ENCODE assay signal across 9 mouse cellular contexts in genomic region chrX:159963273-159963672, GRCm38 (mm10). TPM values are rescaled to one million over a fixed set of nuclear protein-coding genes. Genes with fewer than 3 reads are reported as not detected.
DNase-seq lines count a peak whose midpoint lies in the region; ATAC-seq lines count a peak whose summit lies in the region.
"Had no signal": no experiment of that assay in that cellular context is flagged by ENCODE, and none has a peak within 500 bp of the region (broad histone marks: within the 10 kb centered on the region; RNA-seq: fewer than 3 reads in every experiment).

No protein-coding gene starts in this region.

- no peaks in the 10 kb centered on the region for H3K9me3 ChIP-seq in liver, embryonic 12.5 days (replicated peaks)
- H3K9me3 ChIP-seq in forebrain, embryonic 10.5 days: no peaks in the 10 kb centered on the region
- H3K9me3 ChIP-seq: liver, embryonic 15.5 days had no signal

- intact Hi-C loops in left cerebral cortex, postnatal 14 days (cut with DNase I): loop anchor here (2.0 to 10.0 kb wide), 3 partner anchors 208 to 431 kb away; partner anchors contain the start of gene Sh3kbp1

- H3K36me3 ChIP-seq in liver, embryonic 12.5 days: no peaks in the 10 kb centered on the region
- H3K36me3 ChIP-seq in forebrain, embryonic 10.5 days (replicated peaks): no peaks in the 10 kb centered on the region
- H3K36me3 ChIP-seq: liver, embryonic 15.5 days had no signal

- 27% methylated on average over 4 of the region's 4 CpGs for WGBS in liver, embryonic 12.5 days (ENCODE audit: insufficient replicate concordance)
- WGBS in forebrain, embryonic 10.5 days: 28% methylated on average over 4 of the region's 4 CpGs

- ATAC-seq in liver, embryonic 12.5 days: no peak
- ATAC-seq in monocyte, adult 5-6 weeks (replicated peaks; ENCODE audit: insufficient number of reproducible peaks, low FRiP score, low TSS enrichment, poor library complexity, severe bottlenecking): peak; percentile 63; the same call in 1 of the 2 replicates

- no peak overlapping the region for H3K27ac ChIP-seq in liver, embryonic 12.5 days
- no peak overlapping the region for H3K27ac ChIP-seq in forebrain, embryonic 10.5 days
- H3K27ac ChIP-seq: liver, embryonic 15.5 days had no signal

- 0 out of 2 replicates have a peak, but pooled peaks cover 7% of the 10 kb centered on the region for H3K27me3 ChIP-seq in liver, embryonic 12.5 days (replicated peaks)
- H3K27me3 ChIP-seq in forebrain, embryonic 10.5 days (ENCODE audit: poor library complexity, severe bottlenecking): peaks cover 95% of the 10 kb centered on the region
- H3K27me3 ChIP-seq: liver, embryonic 15.5 days had no signal

- H3K9ac ChIP-seq in liver, embryonic 12.5 days: no peak overlapping the region
- H3K9ac ChIP-seq: liver, embryonic 15.5 days had no signal

- no peak overlapping the region for H3K4me3 ChIP-seq in liver, embryonic 12.5 days
- H3K4me3 ChIP-seq in forebrain, embryonic 10.5 days: no peak overlapping the region
- H3K4me3 ChIP-seq: liver, embryonic 15.5 days had no signal

- H3K4me1 ChIP-seq in liver, embryonic 12.5 days: no peaks in the 10 kb centered on the region
- no peaks in the 10 kb centered on the region for H3K4me1 ChIP-seq in forebrain, embryonic 10.5 days
- H3K4me1 ChIP-seq: liver, embryonic 15.5 days had no signal

- DNase-seq in liver: peak; percentile 26
- peak; percentile 33 to 57 for DNase-seq in adrenal gland, postnatal 36 days
- DNase-seq in forebrain, embryonic 10.5 days (ENCODE audit: extremely low spot score, low spot score): peak; percentile 17
- peak; percentile 71 for DNase-seq in induced T-regulatory cell, adult 2 months (ENCODE audit: low read depth)
- peak; percentile 69 to 72 for DNase-seq in left cerebral cortex, postnatal 14 days (ENCODE audit: low spot score in 2 of 2)
- DNase-seq in thymus, postnatal 0 days (ENCODE audit: low spot score): peak; percentile 60

- H3K4me2 ChIP-seq in liver, embryonic 12.5 days: no peak overlapping the region
- H3K4me2 ChIP-seq: liver, embryonic 15.5 days had no signal

RNA-seq across cellular contexts. Expression of gene Map3k15, which starts 25.0 kb away (rescaled TPM):
- polyA plus RNA-seq in liver, embryonic 12.5 days (2016; fragmentation: Nextera tagmentation; extraction: Ambion mirVana): 0.26 and 0.28 TPM in 2 replicates
- under 1 TPM; 0.70 to 0.99 TPM for total RNA-seq in adrenal gland, postnatal 36 days (2021)
- polyA plus RNA-seq in forebrain, embryonic 10.5 days (2016; fragmentation: Nextera tagmentation; extraction: Ambion mirVana): 0.14 and 0.39 TPM in 2 replicates
- under 1 TPM; 0.63 to 0.86 TPM for total RNA-seq in left cerebral cortex, postnatal 14 days (2021)
- 14.9 to 24.4 TPM (median 18.0 TPM) in 3 replicates for total RNA-seq in monocyte, adult 5-6 weeks (2017)
- polyA plus RNA-seq in thymus, postnatal 0 days (2015; fragmentation: Nextera tagmentation; extraction: Ambion mirVana): 0.34 and 0.50 TPM in 2 replicates

Comparison
In these comparisons a context has a peak if more than half of its experiments do, and no peak if none do; other contexts are left out.
1. DNase-seq: peak in every context shown above with its lines; median percentile 71 in induced T-regulatory cell, adult 2 months; 70 in left cerebral cortex, postnatal 14 days; 60 in thymus, postnatal 0 days; 45 in adrenal gland, postnatal 36 days; 26 in liver; 17 in forebrain, embryonic 10.5 days.